Mouse (Mus musculus): ENCODE measurements around the gene Arl1.
"Not testable (repeated sequence)": the region's sequence is repeated elsewhere in the genome, so short reads cannot be mapped to it uniquely, and the experiment has no call there.

The Arl1 gene

DNA sequence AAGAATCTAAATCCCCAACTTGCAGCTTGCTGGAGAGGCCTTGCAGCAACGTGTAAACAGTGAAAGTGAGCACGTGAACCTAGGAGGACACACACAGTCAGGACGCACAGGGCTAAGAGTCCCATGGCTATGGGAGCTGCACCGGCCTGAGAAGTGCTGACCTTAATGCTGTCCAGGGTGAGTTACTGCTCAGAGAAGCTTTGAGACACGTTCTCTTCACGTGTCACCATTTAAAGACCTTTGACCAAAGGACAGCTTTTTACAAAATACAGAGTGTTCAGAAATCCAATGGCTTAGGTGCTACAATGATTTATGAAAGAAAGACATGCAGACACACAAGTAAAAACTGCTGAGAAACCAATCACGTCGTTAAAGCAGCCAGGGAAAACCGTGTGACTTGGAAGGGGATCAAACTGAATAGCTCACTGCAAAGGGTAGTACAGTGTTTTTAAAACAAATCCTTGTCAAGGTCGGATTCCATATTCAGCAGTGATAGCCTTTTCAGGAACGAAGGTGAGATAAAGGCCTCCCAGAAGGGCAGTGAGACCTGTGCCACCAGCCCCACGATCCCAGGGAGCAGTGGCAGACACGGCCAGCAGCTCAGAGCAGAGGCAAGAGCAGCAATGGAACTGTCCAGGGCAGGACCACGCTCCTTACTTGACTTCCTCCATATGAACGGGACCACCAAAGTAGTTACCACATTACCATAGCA is 34.9 kb downstream of the Arl1 start:
- DNase-seq, result no peak

DNA sequence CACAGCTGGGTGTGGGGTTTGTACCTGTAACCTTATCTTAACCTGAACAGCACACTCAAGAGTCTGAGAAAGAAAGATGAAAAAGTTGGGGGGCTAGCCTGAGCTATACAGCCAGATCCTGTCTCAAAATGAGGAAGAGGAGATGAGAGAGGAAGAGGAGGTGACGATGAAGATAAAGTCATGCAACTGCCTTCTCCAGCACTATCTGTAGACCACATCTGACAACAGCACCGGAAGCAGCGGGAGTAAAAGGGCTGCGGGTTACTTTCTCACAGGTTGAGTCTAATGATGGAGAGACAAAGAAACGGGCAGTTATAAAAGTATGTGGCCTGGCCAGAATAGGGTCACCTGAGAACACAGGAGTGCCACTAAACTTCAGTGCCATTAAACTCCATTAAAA is 38.3 kb downstream of the Arl1 start:
- DNase-seq, result no peak

DNA sequence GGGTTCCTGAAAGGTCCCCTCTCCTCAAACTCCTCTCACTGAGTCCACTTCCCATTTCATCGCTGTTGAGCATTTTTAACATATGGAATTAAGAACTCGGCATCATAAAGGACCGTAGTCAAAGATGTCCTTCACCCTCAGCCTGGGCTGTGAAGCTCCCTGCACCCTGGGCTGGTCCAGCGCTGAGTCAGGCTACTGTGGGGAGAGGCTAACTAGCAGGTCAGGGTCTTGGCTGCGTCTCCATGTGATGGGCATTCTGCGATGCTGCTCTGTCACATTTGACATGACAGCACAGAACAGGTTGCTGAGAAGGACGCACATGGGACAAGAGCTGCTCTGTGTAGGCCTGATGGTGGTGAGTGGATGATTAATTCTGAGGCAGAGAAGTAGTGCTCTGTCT is 39.0 kb downstream of the Arl1 start:
- no peak for DNase-seq

DNA sequence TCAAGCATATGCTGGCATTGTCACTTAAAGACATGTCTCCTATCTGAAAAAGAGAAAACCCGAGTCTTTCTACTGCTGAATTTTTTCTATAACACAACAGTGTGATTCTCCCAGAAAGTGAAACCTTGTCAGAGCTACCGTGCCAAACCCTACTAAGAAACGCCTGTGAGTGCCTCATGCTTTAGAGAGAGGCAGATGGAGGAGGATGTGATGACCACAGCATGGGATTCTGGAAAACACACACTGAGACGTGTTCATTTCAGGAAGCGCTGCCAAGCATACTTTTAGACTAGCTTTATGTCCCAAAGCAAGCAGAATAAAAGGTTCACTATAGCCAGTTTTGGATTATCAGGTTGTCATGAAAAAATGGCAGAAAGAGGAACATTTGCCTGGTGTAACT is 42.3 kb downstream of the Arl1 start:
- DNase-seq, result not testable (repeated sequence)

DNA sequence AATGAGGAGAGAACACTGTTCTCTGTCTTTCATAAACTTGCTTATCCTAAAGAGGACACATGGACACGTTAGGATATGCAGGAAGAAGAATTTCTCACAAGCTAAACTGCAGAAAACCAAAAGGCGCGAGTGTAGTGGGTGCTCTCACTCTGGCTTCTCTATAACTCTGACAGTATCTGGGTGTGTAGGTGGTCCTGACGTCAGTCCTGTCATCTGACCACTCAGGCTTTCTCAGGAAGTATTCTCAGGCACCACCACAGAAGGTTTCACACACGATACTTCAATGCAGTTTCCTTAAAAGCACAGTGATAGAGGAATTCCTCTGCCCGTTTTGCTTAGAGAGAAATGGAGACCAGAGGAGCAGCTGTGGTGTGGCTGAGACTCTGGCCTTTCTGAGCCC is 45.5 kb downstream of the Arl1 start:
- no peak for DNase-seq

DNA sequence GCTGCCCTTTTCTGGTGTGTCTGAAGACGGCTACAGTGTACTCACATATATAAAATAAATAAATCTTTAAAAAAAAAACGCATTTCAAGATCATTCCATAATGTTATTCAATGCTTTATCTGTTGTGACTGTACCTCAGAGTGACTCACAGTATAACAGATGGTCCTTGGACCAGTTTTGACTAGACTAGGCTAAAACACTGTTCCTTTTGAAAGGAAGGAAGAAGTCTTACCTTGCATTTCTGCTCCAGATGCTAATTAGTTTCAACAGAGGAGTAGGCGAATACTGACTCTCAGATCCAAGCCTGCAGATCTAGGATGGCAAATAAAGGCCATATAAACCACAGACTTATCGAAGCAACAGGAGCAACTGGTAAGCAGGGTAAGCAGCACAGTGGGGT is 50.1 kb downstream of the Arl1 start:
- DNase-seq, result no peak

DNA sequence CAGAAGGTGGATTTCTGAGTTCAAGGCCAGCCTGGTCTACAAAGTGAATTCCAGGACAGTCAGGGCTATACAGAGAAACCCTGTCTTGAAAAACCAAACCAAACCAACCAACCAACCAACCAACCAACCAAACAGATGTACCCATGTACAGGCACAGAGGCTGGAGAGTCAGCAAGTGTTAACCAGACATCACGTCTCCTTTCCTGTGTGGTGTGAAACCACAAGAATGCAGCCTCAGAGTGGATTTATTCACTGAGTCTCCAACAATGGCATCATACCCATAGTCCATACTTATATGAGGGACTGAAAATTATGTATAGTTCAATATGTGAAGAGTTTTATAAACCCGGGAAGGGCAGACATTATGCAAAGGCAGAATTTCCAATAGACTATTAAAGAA is 52.5 kb downstream of the Arl1 start:
- DNase-seq, result not testable (repeated sequence)

DNA sequence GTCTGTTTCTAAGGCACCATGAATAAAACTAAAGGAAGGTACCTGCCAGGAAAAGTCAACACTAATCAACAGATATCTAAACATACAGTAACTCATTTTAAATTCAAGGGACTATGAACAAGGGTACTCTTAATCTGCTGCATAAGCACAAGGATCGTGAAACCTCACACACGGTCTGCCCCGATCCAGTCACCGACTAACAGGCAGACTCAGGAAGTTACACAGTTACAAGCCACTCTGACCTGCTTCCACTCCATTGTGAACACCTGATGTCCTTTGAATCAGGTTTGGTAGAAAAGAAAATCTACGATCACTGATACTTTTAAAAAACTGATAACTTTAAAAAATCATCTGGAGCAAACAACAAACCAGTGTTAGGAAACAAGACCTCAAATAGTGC is 53.3 kb downstream of the Arl1 start:
- no peak for DNase-seq

DNA sequence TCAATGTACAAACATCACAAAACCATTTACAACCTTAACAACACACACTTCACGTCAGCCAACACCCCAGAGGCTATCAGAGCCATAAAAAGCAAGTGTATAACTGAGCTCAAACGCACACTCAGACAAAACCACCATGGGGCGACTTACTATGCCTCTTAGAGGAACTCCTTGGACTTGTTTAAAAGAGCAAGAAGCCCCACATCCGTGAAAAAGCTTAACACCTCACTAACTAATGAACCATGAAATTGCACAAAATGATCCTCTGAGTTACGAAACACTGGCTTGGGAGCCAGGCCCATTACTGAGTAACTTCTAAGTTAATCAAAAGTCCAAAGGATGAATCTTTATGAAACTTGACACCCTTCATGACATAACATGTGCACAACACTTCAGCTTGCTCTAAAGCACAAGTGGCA is 53.9 kb downstream of the Arl1 start:
- no peak for DNase-seq

DNA sequence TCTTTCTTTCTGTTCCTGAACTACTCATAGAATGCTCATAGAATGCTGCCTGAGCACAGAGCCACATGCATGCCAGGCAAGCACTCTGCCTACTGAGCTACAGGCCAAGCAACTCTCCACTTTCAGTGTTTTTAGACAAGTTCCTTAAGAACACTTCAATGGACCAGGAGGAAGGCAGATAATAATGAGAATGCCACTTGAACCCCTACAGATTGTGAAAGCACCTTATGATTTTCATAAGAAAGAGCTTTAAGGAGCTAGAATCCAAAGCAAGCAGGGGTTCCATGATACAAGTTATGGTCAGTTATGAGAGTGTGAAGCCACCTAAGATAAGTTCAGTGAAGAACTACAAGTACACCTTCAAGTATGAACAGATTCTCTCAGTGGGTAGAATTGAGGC is 63.0 kb downstream of the Arl1 start:
- no peak for DNase-seq
